Mouse (Mus musculus): Measurements from ENCODE around the gene 2010111I01Rik. TPM values are rescaled to one million over a fixed set of nuclear protein-coding genes. Genes with fewer than 3 reads are reported as not detected.

The 2010111I01Rik gene
- total and polyA plus RNA-seq, 3 experiments: 26.3 to 32.7 TPM; not detected in 1

- DNase-seq (ENCODE audit: low read depth, low spot score): no peak
- no peaks in the 10 kb centered on the region for H3K27me3 ChIP-seq (ENCODE audit: control insufficient read depth in 1 of 2, insufficient read depth in 2 of 2, low read length in 2 of 2)
- no peak for TF ChIP-seq NELFE (IDR thresholded peaks at IDR 0.05; ENCODE audit: low read depth, low read length)
- no peak for TF ChIP-seq POLR2AphosphoS2 (IDR thresholded peaks at IDR 0.05; ENCODE audit: low read length)
- TF ChIP-seq TCF12 (IDR thresholded peaks at IDR 0.05; ENCODE audit: low read depth, low read length): no peak
- TF ChIP-seq MAX (IDR thresholded peaks at IDR 0.05; ENCODE audit: low read length): no peak
- no peak for TF ChIP-seq EP300 (IDR thresholded peaks at IDR 0.05; ENCODE audit: low read depth in 1 of 2, low read length in 2 of 2)
- TF ChIP-seq ZNF384 (IDR thresholded peaks at IDR 0.05; ENCODE audit: low read depth, low read length): no peak
- TF ChIP-seq ELF1 (IDR thresholded peaks at IDR 0.05; ENCODE audit: low read depth, low read length): no peak
- TF ChIP-seq MYB (IDR thresholded peaks at IDR 0.05; ENCODE audit: low read depth, low read length): no peak
- TF ChIP-seq MAZ (IDR thresholded peaks at IDR 0.05; ENCODE audit: low read depth, low read length): no peak
- no peak for TF ChIP-seq CTCF (IDR thresholded peaks at IDR 0.05 in 2 of 3, conservative IDR thresholded peaks at IDR 0.05 in 1 of 3; ENCODE audit: control insufficient read depth in 1 of 3, insufficient read depth in 1 of 3, low read depth in 2 of 3, low read length in 3 of 3, poor library complexity in 1 of 3, severe bottlenecking in 1 of 3)
- TF ChIP-seq POLR2A (IDR thresholded peaks at IDR 0.05; ENCODE audit: control insufficient read depth in 1 of 2, insufficient read depth in 1 of 2, low read depth in 1 of 2, low read length in 2 of 2, poor library complexity in 1 of 2): no peak
- no peak for TF ChIP-seq TBP (IDR thresholded peaks at IDR 0.05; ENCODE audit: low read depth, low read length)
- TF ChIP-seq KAT2A (conservative IDR thresholded peaks at IDR 0.05; ENCODE audit: low read depth, low read length): no peak
- TF ChIP-seq GABPA (IDR thresholded peaks at IDR 0.05; ENCODE audit: low read depth, low read length): no peak
- TF ChIP-seq POLR2AphosphoS5 (IDR thresholded peaks at IDR 0.05; ENCODE audit: borderline replicate concordance, low read depth, low read length): no peak
- no peak for TF ChIP-seq E2F4 (IDR thresholded peaks at IDR 0.05; ENCODE audit: borderline replicate concordance, low read depth, low read length)
- no peak for TF ChIP-seq ZKSCAN1 (IDR thresholded peaks at IDR 0.05; ENCODE audit: low read depth, low read length)
- peaks cover 0 to 16% of the 10 kb centered on the region in 2 experiments; a peak in 2 of 4 replicates for H3K36me3 ChIP-seq (ENCODE audit: control insufficient read depth in 1 of 2, insufficient read depth in 2 of 2, low read length in 2 of 2)
- no peaks in the 10 kb centered on the region for H3K79me2 ChIP-seq (ENCODE audit: control insufficient read depth, insufficient read depth, low read length, poor library complexity)
- peaks cover 14 to 26% of the 10 kb centered on the region in 2 experiments for H3K4me1 ChIP-seq (ENCODE audit: control insufficient read depth in 1 of 2, insufficient read depth in 2 of 2, low read length in 2 of 2)
- H3K4me3 ChIP-seq (ENCODE audit: control insufficient read depth in 1 of 2, insufficient read depth in 1 of 2, low read depth in 2 of 2, low read length in 2 of 2): no peak overlapping the region
- H3K9me3 ChIP-seq (replicated peaks; ENCODE audit: insufficient read depth, low read length): no peaks in the 10 kb centered on the region; the same call in 1 of the 2 replicates
- no peak overlapping the region for H3K9ac ChIP-seq (ENCODE audit: control insufficient read depth, low read depth, low read length, poor library complexity, severe bottlenecking)
- H3K27ac ChIP-seq (ENCODE audit: control insufficient read depth, low read depth, low read length): no peak overlapping the region
These were observed 187.8 kb downstream of the 2010111I01Rik start for GRCm38 (mm10) chr13:63152498-63152897.

GRCm38 (mm10) chr13:63153397-63153796 is 188.7 kb downstream of the 2010111I01Rik start:
- DNase-seq (ENCODE audit: low read depth, low spot score): no peak
- TF ChIP-seq ZNF384 (IDR thresholded peaks at IDR 0.05; ENCODE audit: low read depth, low read length) (no peak), HCFC1 (IDR thresholded peaks at IDR 0.05; ENCODE audit: low read depth, low read length) (no peak), KAT2A (conservative IDR thresholded peaks at IDR 0.05; ENCODE audit: low read depth, low read length) (no peak), UBTF (IDR thresholded peaks at IDR 0.05; ENCODE audit: borderline replicate concordance, insufficient read depth, low read depth, low read length) (no peak), EP300 (IDR thresholded peaks at IDR 0.05; ENCODE audit: low read depth in 1 of 2, low read length in 2 of 2) (no peak), TCF12 (IDR thresholded peaks at IDR 0.05; ENCODE audit: low read depth, low read length) (no peak), SMC3 (IDR thresholded peaks at IDR 0.05; ENCODE audit: low read depth, low read length) (no peak), POLR2AphosphoS5 (IDR thresholded peaks at IDR 0.05; ENCODE audit: borderline replicate concordance, low read depth, low read length) (no peak), USF2 (IDR thresholded peaks at IDR 0.05; ENCODE audit: borderline replicate concordance in 1 of 2, insufficient read depth in 1 of 2, low read depth in 1 of 2, low read length in 2 of 2) (no peak)
- Histone ChIP-seq H3K9me3 (replicated peaks; ENCODE audit: insufficient read depth, low read length) (no peaks in the 10 kb centered on the region; the same call in 1 of the 2 replicates), H3K9ac (ENCODE audit: control insufficient read depth, low read depth, low read length, poor library complexity, severe bottlenecking) (no peak overlapping the region), H3K27me3 (ENCODE audit: control insufficient read depth in 1 of 2, insufficient read depth in 2 of 2, low read length in 2 of 2) (no peaks in the 10 kb centered on the region), H3K27ac (ENCODE audit: control insufficient read depth, low read depth, low read length) (no peak overlapping the region), H3K36me3 (ENCODE audit: control insufficient read depth in 1 of 2, insufficient read depth in 2 of 2, low read length in 2 of 2) (peaks cover 0 to 16% of the 10 kb centered on the region in 2 experiments; a peak in 2 of 4 replicates), H3K4me3 (ENCODE audit: control insufficient read depth in 1 of 2, insufficient read depth in 1 of 2, low read depth in 2 of 2, low read length in 2 of 2) (no peak overlapping the region), H3K79me2 (ENCODE audit: control insufficient read depth, insufficient read depth, low read length, poor library complexity) (no peaks in the 10 kb centered on the region), H3K4me1 (ENCODE audit: control insufficient read depth in 1 of 2, insufficient read depth in 2 of 2, low read length in 2 of 2) (peaks cover 14 to 26% of the 10 kb centered on the region in 2 experiments)

Data from MEL (cell line).